Mouse (Mus musculus) right cerebral cortex, adult 2 months (tissue): ENCODE results near the gene Nme6.
"Not testable (repeated sequence)": the region's sequence is repeated elsewhere in the genome, so short reads cannot be mapped to it uniquely, and the experiment has no call there.

Source experiments
- DNase-seq, 2 experiments: peaks; one replicate each; pipeline ENCODE4 v3.0.0; 2021 to 2022; ENCODE audit warnings: low spot score in 2 of 2

Nme6 gene

DNA sequence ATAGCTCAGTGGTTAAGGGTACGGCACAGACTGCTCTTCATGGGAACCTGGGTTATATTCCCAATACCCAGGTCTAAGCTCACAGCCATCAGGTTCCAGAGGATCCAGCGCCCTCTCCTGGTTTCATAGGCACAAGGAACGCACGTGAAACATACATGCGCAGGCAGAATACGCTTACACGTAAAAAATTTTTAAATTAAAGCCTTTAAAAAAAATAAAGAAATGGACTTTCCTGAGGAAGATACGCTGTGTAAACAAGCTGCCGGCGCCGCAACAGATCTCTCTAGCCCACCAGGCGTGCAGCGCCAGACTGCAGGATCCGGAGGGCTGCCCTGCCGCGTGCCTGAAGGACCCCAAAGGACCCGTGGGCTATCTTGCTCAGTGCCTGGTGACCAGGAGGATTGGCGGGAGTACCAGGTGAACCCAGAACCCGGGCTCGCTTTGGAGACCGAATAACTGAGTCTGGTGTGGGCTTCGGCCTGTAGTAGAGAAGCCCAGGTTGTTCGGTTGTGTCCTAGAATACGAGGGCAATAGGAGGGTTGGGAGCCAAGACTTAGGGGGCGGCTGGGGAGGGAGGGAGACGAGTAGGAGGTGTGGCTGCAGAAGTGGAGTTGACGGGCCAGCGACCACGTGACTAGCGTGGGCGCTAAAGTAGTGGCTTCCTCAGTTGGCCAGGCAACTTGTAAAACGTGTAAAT is at the start of gene Nme6:
TSS of gene Nme6 (plus strand) at position 359 of the 697 bp plus-strand sequence.
- peak; percentile 83 to 85 for DNase-seq

DNA sequence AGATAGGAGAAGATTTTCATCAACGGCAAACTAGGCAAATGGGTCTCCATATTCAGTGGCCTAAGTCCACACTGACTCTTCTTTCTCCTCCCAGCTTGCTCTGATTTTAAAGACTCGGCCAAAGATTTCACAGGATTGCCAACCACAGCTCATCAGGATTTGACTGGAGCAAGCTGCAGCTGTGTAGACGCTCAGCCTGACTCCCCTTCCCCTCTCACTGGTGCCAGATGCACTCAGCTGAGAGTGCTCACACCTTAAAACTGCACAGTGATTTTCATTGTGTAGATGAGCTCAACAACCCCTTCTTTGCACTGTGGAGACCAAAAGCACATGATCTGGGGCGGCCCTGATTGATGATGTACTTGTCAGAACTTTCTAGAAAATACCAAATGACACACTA is 42.0 kb upstream of the Nme6 start, which contains the start of gene Fbxw27:
TSS of gene Fbxw27 (minus strand) at position 101 of the 400 bp plus-strand sequence.
- DNase-seq = not testable (repeated sequence)

DNA sequence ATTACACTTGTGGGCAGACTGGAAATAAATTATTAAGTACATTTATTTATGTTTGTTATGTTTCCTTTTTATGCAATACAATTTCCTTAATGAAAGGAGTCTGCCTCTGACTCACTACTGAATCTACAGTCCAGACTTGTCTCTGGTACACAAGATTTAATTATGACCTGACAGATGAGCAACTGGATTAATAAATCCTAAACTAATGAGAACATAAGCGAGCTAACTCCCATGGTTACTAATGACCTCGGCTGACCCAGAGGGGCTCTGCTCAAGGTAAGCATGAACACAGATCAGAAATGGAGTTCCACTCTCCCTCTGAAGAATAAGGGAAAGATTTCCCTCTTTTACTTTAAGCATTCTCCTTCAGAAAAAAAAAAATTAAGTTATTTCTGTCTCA is 37.3 kb upstream of the Nme6 start:
- DNase-seq = no peak

DNA sequence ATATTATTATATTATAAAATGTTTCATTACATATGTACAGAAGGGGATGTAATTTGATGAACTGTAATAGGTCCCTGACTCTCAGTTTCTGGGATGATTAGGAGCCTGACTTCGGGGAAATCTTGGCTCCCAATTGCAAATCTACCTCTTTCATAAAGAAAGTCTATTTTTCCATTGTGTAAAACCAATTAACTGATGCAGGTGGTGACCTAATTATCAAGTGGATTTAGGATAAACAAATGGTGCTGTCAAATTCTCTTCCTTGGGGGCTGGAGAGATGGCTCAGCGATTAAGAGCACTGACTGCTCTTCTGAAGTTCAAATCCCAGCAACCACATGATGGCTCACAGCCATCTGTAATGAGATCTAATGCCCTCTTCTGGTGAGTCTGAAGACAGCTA is 36.7 kb upstream of the Nme6 start:
- DNase-seq = no peak

DNA sequence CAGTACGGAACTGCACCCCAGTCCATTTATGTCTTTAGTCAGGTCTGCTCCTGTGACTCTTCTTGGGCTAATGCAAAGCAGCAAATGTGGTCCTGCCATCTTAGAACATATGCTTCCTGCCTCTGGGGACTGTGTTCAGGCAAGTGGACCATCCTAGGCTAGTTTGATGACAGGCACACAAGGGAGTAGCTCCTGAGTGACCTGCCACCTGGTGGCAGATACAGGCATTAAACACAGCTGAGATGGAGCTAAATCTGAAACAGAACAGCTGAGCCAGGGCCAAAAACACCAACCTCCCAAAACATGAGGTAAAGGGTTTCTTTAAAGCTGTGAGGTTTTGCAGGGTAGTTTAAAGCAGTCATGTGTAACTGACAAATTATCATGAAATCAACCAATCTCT is 34.5 kb upstream of the Nme6 start:
- peak in 1 of 2 experiments; percentile 6 for DNase-seq

DNA sequence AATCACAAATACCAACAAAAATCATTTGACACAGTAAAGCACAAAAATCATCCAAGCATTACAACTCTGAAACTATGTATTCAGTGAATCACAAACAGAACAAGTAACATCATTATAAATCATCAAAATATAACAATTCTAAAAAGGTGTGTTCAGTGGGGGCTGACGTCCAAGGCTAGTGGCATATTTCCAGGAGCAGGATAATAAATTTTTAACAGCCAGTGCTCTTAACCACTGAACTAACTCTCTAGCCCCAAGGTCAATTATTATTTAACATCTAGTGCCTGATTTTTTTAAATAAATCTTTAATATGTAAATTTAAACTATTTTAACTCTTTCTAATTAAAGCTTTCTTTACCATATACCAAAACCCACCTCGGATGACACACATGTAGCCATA is 27.0 kb upstream of the Nme6 start:
- DNase-seq = not testable (repeated sequence)

DNA sequence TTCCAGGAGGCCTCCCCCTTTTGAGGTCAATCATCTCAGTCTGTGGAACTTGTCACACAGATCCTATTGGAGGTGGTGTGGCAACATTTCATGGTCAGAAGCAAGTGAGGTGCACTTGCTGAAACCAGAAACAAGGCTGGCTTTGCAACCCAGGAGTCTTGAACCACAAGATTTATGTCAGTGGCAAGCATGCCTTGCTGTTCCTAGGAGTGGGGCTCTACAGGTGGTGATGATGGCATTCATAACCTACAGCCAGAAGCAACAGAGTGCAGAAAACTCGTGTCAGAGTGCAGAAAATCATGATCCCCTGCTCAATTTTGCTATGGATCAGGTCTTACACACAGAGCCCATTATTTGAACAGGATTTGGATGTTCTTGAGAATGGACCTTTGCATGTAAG is 26.3 kb upstream of the Nme6 start:
- DNase-seq = no peak

DNA sequence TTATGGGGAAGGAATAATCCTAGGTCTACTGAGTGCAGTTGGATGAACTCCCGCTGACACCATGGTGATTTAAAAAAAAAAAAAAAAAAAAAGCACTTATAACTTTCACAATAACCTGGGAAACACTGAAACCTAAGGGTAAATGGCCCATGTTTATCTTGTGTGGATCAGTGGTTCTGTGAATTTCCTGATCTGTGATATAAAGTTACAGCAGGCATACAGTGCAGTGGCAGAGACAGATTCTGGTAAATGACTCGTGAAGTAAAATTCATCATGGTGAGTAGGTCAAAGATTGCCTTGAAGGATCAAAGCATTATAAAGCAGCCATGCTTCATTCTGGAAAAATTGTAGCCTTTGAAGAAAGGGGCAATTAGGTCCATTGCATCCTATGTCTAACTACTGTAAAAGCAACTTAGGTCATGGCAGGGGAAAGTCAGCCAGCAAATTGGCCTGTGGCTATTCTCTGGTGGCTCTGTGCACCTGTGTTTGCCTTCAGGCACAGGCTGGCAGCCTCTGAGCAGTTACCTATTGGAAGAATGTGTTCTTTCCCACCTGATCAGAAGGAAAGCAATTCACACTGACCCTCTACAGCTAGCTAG is 25.8 kb upstream of the Nme6 start:
- DNase-seq = no peak

DNA sequence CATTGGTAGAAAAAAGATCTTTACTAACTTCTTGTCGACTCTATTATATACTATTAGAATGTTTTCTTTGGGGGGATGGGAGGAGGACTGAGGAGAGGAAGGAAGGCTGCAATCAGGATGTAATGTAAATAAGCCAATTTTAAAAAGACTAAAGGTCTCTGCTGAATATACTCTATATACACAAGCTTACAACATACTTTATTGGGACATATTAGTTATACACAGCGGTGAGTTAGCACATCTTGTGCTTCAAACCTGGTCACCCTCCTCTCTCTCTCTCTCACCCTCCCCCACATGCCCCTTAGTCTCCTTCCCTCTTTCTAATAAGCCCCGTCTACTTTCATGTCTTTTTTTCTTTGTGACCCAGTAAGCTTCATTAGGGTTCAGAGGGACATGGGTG is 24.7 kb upstream of the Nme6 start:
- no peak for DNase-seq

DNA sequence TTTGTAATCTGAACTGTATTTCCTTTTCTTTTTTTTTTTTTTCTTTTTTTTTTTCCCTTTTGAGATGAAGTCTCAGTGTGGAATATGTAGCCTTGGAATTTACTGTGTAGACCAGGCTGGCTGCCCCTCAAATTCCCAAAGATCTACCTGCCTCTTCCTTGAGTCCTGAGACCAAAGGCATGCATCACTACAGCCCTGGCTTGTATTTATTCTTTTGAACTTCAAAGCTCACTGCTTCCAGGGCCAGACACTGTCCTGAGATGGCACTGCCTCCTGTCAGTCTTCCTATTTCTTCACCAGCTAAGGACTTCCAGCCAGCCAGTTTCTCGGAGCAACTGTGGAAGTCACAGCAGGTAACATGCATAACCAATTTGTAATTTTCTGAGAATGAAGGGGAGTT is 20.6 kb upstream of the Nme6 start, which contains the start of gene Spink8:
TSS of gene Spink8 (plus strand) at position 301 of the 400 bp plus-strand sequence.
- DNase-seq = no peak

DNA sequence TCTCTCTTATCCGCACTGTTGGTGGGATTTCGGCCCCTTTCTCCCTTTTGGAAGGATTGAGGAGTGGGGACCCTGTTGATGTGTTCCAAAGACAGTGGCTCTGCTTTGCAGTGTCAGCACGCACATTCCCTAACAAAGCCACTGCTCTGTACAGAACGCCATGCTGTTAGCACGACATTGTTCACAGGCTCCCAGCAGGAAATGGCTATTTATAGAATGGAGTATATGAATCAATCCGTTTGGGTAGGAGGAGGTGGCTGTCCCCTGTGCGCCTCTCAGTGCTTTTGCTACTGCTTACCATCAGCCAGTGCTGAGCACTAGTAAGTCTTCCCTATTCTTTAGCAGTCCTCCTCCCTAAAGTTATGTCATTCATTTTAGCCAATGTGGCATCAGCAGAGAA is 19.1 kb upstream of the Nme6 start:
- peak; percentile 18 to 22 for DNase-seq

DNA sequence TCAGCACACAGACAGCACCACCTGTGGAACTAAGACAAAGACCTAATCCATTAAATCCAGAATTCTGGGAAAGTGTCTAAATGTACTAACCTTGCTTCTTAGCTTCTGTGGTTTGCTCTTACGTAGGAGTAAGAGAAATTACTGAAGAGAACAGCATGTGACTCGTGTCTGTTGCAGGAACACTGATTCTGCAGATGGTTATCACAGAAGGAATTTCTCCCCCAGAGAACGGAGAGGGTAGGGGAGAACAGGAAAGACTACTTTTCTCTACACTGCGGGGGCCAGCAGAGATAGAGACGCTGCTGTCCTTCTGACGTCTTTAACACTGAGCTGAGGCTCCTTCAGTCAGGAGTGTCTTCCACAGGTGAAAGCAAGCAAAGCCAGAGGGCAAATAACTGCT is 16.2 kb upstream of the Nme6 start:
- peak in 1 of 2 experiments; percentile 9 for DNase-seq

DNA sequence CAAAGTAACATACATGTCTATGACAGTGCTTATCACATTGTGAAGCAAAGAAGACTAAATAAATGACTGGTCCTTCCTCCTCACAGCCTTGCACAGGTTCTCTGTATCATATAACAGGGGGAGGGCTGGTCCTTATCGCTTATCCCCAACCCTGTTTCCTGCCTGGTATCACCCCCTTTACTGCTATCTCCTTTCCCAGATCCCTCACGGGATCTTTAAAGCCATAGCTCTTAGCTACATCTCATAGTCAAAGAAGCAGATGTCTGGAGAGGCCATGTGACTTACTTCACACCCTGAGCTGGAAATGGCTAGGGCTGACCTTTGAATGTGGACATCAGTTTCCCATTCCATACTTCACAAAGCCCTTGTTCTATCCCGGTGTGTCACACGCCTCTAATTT is 6.8 kb upstream of the Nme6 start:
- no peak for DNase-seq

DNA sequence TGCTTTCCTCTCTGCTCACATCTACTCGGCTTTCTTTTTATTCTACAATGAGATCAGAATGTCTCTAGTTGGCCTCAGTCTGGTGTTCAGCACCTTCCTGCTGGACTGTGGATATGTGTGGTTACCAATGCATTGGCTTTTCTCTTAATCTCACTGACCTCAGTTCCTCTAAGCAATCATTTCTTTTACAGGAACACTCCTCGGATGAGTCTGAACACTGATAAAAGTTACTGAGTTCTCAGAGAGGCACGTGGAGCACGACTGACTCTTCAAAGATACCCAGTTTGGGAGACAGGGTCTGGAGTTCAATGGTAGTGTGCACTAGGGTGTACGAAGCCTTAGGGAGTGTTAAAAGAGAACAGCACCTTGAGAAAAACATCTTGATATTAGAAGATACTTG is 6.4 kb upstream of the Nme6 start:
- DNase-seq = no peak

DNA sequence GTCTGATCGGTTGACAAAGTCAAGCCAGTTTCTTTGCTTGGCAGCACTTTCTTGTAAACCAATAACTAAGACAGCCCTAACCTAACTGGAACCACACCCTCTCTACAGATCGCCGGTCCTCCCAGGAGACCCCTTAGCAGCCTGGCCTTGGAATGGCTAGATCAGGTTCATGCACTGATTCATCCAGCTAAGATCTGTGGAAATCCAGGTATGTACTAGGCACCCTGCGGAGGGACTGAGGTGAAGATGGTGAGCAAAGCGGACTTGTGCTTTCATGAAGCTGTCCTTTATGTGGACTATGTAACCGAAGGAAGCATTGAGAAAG is 501 bp downstream of the Nme6 start:
- peak in 1 of 2 experiments; percentile 6 for DNase-seq

DNA sequence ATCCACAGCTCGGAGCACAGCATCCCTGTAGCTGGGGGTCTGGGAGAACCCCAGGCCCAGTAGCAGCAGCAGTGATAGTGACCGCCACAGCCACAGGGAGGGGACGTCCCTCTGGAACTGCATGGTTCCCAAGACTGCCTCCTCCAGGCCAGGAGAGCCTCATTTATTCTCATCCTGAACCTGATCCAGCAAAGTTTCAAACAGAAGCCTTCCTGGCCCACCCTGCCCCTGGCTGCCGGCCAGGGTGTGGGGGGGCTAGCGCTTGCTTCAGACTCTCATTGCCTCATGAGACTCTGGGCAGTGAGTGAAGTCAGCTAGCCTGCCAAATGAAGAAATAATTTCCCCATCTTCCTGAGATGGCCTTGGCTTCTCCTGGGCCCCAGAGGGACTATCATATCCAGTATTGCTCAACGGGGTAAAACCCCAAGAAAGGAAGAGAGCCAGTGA is 16.8 kb downstream of the Nme6 start, which contains the start of gene Camp:
TSS of gene Camp (minus strand) at position 306 of the 447 bp plus-strand sequence.
- no peak for DNase-seq

DNA sequence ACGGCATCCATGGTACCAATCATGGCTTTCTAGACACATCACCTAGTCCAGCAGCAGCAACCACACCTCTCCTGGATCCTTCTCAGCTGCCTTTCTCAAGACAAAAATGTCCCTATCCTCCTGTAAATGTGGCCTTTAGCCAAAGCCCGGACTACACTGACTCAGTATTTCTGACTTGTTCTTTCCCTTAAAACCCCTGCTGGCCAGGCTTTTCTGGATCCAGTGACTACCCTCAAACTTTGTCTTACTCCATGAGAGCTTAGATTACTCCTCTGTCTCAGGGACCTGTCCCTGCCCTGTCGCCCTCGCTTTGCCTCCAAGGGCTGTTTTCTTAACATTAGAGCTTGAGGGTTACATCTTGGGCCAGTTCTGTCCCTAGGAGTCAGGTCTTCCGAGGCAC is 17.6 kb downstream of the Nme6 start:
- no peak for DNase-seq

DNA sequence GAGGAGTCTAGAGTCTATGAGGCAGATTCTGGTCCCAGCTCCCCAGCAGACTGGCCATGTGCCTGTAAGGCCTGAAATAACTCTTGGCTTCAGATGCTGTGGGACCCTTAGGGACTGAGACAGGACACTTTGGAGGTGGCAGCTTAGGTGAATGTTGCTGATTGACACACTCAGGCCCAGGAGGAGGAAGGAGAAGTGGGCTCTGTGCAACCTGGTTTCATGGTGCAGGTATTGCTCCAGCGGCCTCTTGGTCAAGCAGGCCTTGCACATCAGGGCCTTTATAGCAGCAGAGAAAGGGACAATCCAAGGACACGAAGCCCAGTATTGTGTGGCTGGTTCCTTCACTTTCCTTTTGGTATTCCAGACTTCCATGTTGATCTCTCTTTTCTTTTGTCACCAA is 21.8 kb downstream of the Nme6 start:
- no peak for DNase-seq

DNA sequence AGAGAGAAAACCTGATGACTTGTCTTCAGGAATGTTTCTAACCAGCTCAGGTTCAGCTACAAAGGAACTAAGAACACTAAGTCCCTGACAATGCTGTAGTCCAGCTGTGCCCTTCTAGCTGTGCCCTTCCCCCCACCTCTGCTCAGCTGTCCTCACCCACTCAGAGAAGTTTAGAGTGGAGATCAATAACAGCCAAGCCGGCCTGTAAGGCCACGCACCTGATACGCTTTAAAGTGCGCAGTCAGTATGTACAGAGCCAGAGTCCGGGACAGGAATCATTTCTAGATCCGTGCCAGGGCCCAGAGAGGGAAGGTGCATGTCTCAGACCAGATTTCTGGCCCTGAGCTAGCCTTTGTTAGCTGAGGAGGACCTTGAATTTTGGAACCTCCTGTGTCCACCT is 23.4 kb downstream of the Nme6 start:
- DNase-seq = no peak

DNA sequence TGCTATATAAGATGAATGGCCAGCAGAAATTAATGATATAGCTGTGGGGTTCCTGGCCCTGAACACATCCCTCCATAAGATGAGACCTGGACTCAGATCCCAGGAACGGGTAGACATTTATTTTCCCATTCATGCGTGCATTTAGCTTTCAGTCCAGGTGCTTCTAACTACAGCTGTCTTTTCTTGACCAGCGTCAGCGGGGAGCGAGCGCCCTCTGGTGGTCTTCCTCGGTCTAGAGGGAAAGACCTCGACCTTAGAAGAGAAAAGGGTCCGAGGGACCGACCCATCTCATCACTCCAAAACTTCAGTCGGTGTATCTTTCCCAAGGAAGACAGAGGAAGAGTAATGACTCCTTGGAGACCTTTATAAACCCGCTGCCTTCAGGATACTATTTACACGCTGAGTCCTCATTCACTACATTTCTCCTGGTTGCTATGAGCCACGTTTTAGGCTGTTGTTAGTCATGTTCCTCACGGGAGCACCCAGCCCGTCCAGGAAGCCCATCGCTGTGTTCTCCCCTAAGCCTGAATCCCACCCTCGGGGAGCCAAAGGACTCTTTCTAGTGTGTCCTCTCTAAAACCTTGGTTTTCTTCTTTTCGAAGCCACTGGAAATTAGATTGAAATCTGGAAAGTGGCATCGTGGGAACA is 30.0 kb downstream of the Nme6 start:
- DNase-seq = peak; percentile 82

DNA sequence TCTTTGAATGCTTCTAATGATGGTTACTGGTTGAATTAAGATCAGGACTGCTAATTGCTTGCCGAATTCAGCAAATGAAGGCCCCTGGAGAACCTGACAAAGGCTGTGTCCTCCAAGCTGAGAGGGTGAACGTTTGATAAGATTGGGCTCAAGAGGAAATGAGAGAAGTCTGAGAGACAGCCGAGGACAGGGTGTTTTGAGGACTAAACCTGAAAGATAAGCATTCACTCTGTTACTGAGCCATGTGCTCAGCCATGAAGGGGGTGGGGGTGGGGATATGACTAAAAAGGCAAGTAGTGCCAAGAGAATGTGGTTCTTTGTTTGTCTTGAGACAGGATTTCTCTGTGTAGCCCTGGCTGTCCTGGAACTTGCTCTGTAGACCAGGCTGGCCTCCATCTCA is 30.5 kb downstream of the Nme6 start:
- no peak for DNase-seq

DNA sequence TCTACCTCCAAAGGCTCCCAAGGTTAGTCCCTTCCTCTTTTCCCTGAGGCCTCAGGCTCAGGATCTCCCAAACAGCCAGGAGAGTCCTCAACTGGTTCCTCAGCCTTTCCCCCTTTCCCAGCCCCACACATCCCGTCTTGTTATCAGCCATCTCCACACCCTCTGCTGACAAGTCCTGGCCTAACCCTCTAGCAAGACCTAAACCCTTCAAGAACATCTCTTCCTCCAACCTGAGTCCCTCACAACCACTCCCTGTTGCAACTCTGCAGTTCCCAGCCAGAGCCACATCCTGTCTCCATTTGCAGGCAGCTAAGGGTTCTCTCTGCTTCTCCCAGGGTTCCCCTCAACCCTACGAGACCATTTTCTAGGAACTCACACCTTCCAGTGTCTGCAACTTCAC is 33.7 kb downstream of the Nme6 start:
- no peak for DNase-seq

DNA sequence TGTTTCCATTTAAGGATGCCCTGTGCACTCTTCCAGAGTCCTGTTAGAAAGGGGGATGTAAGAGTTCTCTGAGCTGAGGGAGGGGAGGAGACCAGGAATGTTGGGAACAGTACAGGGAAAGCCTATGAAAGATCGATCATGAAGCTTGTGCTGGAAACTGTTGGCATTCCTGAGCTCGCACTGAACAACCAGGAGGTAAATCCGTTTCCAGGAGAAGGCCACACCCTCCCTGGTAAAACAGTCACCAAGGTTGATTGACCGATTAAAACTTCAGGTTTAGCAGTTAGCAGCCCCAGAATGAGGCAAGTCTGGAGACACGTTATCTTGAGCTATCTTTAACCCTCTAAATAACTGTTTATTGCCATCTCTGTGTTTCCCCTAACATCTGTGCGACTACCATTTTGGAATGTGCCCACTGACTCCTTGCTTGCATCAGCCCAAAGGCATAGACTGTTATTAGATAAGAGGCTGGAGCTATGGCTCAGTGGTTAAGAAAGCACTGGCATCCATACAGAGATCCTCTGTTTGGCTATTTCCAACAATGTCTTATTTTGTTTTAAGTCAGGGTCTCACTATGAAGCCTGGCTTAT is 38.5 kb downstream of the Nme6 start:
- DNase-seq = no peak
